Mouse (Mus musculus) erythroblast, adult 5-6 weeks (primary cell): ENCODE data around the gene Tcp1. TPM values are rescaled to one million over a fixed set of nuclear protein-coding genes. Genes with fewer than 3 reads are reported as not detected.
A peak's percentile ranks its signal among the peaks of the same experiment; 100 is the strongest.
"Not testable (repeated sequence)": the region's sequence is repeated elsewhere in the genome, so short reads cannot be mapped to it uniquely, and the experiment has no call there.

Source experiments
- ATAC-seq: replicated peaks from 2 replicates; pipeline ENCODE4 v1.8.0; 2016; ENCODE audit warnings: moderate number of reproducible peaks, mild to moderate bottlenecking, moderate TSS enrichment, inconsistent platforms; ENCODE audit not compliant: poor library complexity, low FRiP score, severe bottlenecking
- total RNA-seq, 2 experiments: library from RNA; stranded (forward) in 1 of 2; stranded (reverse) in 1 of 2; fragments of 150-400 nt in 1 of 2; fragments of 200-764, 138-1000 nt in 1 of 2; gene quantifications; 2 replicates each; pipeline versions ENCODE4 v1.2.3 to v1.2.4; 2015 to 2017; ENCODE audit warnings: low replicate concordance in 2 of 2

The Tcp1 gene
- total RNA-seq, 2 experiments from 2014 or later: 107 to 145 TPM

DNA sequence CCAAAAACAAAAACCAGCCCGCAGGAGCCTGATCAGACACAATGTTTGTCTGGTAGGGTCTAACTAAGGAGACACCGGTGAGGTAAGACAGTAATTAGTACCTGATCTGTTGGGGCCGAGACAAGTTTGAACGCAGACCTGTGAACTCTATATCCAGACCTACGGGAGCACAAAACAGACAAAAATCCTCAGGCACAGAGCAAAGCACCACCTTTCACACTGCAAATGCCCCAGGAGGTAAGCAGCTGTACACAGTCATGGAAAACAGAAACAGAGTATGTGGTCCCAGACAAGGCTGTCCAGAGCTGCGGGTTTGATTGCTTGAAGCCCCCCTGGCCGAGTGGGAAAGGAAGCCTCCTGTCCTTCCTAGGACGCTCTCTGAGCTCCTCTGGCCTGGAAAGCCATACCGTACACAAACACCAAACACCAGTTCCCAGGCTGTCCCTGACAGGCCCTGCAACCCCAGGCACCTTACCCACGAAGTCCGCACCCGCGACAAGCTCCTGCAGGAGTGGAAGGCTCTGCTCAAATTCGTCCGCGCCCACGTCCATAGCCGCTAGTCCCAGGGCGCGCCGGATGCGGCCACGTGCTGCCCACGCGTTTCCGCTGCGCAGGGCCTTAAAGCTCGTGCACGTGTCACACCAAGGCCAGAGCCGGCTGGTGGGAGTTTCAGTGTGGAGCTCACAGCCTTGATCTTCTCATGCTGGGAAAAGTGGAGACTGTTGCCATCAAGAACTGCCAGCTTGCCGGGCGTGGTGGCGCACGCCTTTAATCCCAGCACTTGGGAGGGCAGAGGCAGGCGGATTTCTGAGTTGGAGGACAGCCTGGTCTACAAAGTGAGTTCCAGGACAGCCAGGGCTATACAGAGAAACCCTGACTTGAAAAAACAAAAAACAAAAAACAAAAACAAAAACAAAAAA, 5.9 kb upstream of the Tcp1 start, which contains the start of gene Pnldc1:
Pnldc1 (minus strand) TSS at position 870 of the 920 bp plus-strand sequence.
- no peak for ATAC-seq

DNA sequence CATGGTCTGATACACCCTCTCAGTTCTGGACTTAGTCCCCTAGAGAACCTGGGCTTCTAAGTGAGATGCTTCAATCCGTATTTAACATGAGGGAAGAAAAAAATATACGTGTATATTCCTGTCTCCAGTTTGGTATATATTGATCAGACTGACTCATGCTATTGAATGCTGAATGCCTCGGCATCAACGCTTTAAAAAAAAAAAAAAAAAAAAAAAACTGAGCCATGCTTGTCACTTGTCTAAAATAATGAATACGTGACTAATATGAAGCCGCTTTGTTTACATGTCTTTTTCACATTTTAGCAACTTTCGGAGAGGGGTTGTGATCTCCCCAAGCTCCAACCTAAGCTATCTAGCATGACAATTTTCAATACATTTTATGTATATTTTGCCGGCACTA, 5.1 kb upstream of the Tcp1 start:
- no peak for ATAC-seq

DNA sequence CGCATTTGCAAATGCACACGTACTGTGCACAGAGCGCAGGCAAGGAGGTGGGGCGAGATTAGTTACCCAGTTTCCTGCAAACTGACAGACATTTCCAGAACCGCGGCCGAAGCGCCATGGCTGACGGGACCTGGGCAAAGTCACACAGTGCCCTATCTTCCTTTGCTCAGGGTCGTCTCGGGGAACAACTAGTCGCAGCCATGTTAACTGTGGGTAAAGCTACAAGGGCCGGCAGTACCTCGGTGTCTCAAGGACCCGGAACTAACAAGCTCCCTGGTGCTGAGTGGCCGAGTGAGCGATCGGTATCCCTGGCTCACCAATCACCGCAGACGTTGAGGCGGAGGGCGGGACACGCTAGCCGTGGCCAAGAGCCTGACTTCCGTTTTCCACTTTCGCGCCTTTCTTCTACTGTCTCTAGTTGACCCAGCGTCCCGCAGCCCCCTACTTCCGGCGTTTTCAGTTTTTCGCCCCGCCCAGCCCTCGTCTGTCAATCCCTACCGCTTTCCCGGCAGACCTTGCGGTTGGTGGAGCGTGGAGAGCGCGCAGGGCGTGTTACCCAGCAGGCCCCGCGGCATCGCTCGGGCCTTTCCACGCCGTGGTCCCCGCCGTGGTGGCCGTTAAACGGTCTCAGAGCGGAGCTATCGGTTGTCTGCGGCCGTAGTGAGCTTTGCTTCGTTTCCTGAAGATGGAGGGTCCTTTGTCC, 531 bp downstream of the Tcp1 start, which contains the start of gene Mrpl18:
Mrpl18 (minus strand) TSS at position 465 of the 703 bp plus-strand sequence.
- ATAC-seq: peak; percentile 96

DNA sequence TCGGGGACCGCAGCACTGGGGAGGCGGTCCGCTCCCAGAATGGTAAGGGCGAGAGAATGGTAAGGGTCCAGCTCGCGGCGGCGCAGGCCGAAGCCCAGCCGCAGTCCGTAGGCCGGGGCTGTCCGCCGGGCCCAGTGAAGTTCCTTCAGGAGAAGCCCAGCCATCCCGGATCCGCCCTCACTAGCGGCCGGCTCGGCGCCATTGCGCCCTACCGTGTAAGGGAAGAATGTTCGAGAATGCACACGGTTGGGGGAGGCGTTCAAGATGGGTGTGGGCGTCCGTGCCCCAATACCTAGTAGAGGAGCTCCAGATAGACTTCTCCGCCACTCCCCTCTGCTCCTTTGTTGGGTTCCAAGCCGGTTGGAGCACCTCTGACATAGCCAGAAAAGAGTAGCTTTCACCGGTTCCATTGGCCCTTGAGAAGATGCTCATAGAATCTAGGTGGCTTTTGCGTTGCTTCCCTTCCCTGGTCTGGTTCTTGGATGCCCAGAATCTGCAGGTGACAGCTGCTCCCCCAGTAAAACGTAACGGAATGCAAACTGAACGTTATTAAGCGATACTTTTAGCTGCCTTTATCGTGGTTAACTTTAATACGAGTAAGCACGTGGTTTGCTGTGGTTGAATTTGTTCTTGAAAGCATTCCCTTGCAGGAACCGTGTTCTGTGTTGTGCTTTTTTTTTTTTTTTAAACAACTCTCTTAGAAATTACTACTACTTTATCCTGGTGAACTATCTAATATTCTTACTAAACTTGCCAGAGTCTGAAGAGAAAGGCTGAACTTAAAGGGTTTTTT, 1.3 kb downstream of the Tcp1 start:
- peak; percentile 59 for ATAC-seq

DNA sequence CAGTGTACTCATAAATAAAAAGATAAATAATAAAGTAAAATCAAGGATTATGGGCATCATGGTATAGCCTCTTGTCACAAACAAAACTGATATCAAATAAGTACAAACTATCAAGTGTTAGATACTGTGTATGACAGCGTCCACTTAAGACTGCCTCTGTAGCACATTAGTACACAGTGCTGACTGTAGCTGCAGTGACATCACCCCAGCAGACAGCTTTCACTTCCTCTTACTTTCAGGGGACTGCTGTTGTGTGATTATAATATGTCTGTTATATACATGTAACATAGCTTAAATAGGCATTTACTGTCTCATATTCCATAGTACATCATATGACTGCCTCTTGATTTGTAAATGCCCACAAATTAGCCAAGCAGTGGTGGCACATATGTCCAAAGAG, 5.6 kb downstream of the Tcp1 start:
- ATAC-seq: no peak

DNA sequence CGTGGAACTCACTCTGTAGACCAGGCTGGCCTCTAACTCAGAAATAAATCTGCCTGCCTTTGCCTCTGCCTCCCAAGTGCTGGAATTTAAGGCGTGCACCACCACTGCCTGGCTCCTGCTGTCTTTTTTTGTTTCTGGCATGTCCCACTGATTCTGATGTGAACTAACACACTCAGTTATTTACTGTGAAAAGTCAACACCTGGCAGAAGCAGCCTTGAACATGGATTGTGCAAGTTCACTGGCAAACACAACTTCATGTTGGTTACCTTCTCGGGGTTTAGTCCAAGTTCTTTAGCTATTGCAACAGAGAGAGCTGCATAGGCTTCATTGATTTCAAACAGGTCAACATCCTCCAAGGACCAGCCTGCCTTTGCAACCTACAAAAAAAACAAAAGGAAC, 9.5 kb downstream of the Tcp1 start:
- ATAC-seq: no peak

DNA sequence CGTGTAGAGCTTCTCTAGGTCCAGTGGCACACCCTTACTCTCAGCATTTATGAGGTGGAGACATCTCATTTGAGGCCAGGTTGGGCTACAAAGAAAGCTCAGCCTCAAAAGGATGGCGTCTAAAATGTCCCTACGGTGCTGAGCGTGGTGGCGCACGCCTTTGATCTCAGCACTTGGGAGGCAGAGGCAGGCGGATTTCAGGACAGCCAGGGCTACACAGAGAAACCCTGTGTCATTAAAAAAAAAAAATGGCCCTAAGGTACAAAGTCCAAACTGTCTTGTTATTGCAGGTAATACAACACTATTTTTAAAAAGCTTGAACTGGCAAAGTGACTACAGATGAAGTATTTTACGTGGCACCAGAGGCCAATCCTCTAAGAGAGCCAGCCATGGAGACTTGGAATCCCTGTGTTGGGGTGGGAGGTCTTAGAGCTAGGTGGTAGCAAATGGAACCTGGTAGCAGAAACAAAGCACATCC, 10.2 kb downstream of the Tcp1 start:
- ATAC-seq: no peak

DNA sequence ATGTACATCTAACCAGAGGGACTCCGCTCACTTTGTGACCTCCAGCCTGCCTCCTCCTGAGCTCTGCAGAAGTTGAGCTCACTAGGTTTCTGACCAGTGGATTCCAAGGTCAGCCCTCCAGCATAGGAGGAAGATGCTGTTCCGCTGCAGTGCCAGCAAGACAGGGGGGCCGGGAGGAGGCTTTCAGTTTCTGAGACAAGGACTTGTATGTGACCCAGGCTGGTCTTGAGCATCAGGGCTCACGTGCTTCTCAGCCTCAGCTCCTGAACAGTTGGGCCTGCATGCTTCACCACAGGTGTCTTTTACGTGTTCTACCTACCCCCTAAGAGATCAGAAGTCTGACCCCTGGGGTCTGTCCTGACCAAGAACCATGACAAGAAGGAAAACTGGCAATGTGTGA, 16.1 kb downstream of the Tcp1 start:
- not testable (repeated sequence) for ATAC-seq

DNA sequence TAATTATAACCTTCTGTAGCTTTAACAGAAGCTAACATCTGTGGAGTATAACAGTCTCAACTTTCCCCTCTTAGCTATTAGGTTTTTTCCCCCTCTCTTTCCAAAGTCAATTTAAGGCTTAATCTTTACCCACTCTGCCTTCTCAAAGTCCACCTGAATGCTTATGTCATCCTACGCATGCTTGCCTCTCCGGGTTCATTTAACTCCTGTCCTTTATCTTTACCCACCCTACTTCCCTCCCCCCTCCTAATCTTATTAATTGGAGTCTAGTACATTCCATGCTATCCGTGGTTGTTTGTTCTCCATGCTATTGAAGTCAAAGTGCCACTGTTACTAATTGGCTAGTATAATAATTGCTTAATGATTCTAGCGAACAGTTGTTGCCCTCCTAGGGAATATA, 20.2 kb downstream of the Tcp1 start:
- no peak for ATAC-seq

DNA sequence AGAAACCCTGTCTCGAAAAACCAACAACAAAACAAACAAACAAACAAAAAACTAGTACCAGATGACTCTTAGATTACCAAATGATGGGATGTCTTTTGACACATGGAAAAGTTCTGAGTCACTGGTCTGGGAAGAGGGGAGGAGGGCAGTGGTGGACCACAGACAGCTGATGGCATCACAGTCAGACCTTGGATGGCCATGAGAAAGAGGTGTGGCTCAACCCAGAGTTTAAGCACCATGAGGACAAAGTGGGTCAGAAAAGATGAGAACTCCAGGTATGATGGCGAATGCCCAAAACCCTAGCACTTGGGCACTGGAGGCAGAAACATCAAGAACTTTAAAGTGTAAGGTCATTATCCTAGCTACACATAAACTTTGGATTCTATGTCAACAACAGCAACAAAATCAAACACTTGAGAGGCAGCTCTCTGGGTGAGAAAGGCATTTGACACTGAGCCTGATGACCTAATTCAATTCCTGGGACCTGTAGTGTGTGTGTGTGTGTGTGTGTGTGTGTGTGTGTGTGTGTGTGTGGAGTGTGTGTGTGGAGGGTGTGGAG, 22.0 kb downstream of the Tcp1 start:
- ATAC-seq: no peak

DNA sequence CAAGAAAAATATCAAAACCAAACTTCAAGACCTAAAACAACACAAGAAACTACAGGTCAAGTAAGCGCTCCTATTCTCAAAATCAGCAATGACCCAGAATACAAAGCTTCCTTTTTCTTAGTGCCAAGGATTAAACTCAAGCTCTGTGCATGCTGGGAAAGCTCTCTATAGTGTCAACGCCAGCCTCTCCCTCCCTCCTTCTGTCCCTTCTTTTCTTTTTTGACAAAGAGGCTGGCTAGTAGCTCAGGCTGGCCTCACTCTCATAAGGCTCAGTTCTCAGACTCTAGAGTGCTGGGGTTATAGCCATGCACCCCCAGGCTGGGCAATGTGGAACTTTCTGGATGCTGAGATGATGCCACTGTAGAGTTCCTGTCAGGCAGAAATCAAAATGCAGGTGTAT, 22.6 kb downstream of the Tcp1 start:
- no peak for ATAC-seq

DNA sequence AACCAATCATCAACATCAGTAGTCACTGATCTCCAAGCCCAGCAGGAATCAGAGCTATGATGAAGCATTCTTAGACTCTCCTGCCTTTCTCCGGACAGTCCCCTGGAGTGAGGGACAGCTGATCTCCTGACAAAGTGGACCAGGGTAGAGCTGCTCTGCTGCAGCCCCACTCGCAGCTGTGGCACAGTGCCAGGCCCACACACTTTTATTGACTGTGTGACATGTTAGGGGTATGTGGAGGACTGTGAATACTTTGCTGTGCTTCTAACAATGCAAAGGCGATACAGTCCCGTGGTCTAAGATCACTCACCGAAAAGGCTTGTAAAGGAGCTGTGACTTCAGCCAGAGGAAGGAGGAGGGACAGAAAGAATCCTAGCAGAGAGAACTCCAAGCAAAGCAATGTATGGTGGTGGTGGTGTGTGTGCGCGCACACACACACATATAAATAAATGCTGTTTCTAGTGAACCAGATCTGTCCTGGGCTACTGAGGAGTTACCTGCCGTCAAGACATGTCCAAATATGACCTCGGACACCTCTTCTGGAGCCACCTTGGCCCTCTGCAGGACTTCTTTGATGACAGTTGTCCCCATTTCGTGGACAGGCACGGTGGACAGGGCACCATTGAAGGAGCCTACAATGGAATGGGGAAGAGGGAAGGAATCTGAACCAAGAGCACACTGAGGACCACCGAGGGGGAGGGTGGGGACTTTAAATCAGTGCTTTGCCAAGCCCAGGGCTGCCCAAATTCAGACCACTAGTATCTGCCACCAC, 24.1 kb downstream of the Tcp1 start:
- peak; percentile 62 for ATAC-seq

DNA sequence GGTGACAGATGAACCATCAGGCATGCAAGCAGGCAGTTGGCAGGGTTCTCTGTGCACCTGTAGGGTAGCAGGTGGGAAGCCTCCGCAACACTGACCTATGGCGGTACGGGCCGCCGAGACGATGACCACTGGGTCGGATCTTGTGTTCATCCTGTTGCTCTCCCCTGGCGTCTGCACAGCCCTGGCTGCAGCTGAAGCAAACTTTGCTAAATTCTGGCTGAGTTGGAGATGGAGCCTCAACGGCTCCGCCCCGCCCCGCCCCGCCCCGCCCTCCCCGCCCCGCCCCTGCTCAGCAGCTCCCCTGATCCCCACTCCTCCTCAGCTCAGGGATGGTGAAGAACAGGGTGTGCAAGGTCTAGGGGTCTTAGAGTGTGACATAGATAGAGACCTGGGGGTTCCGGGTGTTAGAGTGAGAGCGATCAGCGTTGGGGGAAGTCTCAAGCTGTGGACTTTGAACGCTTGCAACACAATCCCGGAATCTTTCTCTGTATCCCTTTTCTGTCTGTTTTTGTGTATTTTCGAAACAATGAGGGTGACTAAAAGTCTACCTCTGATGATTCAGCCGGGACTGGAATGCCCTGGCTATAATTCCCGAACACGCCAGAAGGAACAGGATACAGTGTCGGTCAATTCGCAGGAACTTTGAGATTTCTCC, 24.8 kb downstream of the Tcp1 start, which contains the start of gene Acat3:
Acat3 (minus strand) TSS at position 450 of the 655 bp plus-strand sequence.
- ATAC-seq: peak; percentile 70

DNA sequence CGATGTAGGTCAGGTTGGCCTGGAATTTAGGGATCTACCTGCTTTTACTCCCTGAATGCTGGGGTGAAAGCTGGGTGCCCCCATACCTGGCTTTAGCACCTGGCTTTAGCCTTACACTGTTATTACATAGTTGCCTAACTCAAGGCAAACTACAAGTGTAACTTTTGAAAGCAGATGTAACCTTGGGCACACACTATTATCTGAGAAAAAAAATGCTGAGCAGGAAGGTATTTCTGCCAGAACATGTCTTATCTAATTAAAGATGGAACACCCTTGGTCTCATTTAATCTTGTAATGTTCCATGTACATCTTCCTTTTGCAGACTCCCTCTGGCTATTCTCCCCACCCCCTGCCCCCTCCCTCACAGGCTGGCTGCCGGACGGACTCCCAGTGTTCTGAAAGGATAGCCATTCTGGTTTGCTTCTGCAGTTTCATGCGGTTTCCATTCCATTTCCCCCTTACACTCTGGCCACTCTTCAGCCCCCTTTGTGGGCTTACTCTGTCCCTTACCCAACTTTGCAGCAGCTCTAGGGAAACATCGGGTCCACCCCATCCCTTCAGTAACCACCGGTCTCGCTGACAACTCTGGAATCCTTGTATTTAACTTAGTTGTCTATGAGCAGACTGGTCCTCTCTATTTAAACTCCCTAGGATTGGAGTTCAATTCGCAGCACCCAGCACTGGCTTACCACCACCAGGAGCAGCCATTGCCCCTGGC, 26.2 kb downstream of the Tcp1 start:
- no peak for ATAC-seq

DNA sequence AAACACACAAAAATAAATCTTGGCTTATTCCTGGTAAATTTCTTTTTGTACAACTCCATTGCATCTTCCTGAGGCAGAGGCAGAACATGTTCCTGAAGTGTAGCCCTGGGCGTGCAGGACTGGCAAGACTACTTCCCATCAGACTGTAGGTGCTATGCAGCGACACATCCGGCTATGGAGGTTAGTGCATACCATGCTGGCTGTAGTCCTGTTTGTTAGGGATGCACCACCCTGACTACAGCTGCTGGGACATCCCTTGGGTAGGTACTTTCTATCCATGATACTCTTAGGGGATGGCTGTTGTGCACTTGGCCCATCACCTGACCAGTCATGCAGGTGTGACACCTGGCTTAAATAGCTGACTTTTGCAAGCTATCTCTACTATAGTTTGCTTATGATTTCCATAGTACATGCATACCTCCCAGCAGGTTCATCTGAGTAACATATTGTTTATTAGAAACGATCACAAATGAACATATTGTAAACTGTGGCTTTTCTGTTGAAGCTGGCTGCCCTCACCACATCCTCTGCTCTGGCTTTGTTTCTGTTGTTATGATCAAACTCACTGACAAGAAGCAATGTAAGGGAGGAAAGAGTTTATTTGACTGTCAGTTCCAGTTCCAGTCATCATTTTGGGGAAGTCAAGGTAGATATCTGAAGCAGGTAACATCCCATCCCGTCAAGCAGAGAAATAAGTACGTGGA, 27.1 kb downstream of the Tcp1 start:
- no peak for ATAC-seq

DNA sequence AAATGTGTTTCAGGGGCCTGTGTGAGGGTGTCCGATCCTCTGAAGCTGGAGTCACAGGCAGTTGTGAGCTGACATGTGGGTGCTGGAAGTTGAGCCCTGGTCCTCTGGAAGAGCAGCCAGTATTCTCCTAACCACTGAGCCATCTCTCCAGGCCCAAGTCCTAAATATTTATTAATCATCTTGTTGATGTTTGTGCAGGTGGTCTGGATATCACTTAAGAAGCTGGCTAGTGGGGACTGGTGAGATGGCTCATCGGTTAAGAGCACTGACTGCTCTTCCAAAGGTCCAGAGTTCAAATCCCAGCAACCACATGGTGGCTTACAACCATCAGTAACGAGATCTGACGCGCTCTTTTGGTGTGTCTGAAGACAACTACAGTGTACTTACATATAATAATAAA, 34.2 kb downstream of the Tcp1 start:
- no peak for ATAC-seq

DNA sequence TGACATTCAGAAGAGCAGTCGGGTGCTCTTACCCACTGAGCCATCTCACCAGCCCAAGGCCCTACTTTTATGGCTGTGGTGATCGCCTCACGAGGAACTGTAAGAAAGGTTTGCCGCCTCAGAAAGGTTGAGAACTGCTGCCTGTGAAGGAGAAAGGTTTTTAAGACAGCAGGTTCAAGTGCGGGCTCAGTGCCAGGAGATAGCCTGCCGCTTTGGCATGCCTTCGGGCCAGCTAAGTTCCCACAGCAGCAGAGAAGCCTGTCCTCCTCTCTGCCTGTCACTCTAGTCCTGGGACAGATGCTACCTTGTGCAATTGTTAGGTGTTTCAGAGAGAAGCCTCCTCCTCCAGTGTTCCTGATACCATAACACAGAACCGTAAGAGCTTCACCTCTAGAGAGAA, 41.2 kb downstream of the Tcp1 start:
- no peak for ATAC-seq
